Mouse (Mus musculus) heart, adult 11 months (tissue): ENCODE measurements around the gene Ttn.

Source experiments
- DNase-seq: peaks from one replicate; pipeline ENCODE4 v3.0.0; 2022

Ttn gene

GRCm38 (mm10) chr2:76961420-76962044 is 20.8 kb downstream of the Ttn start:
- DNase-seq = peak; percentile 51

DNA sequence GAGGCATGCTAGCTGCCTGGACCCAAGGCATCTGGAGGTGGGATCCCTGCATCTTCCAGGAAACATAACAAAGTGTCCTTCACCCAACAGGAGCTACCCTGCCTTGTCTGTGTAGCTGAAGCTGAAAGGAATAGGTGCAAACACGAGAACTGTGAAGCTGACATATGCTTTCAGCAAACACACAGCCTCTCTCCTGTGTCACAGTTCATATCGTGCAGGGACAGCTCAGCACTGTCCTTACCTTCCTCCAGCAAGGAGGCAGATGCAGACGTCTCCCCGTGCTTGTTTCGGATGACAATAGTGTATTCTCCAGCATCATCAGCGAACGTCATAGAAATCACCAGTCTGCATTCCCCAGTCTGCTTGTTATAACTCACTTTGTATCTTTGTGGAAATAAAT is 32.6 kb downstream of the Ttn start:
- peak; percentile 69 for DNase-seq

- no peak for DNase-seq
Observed at GRCm38 (mm10) chr2:76938515-76938914, 43.8 kb downstream of the Ttn start.

GRCm38 (mm10) chr2:76929718-76930117 is 52.6 kb downstream of the Ttn start:
- no peak for DNase-seq

DNA sequence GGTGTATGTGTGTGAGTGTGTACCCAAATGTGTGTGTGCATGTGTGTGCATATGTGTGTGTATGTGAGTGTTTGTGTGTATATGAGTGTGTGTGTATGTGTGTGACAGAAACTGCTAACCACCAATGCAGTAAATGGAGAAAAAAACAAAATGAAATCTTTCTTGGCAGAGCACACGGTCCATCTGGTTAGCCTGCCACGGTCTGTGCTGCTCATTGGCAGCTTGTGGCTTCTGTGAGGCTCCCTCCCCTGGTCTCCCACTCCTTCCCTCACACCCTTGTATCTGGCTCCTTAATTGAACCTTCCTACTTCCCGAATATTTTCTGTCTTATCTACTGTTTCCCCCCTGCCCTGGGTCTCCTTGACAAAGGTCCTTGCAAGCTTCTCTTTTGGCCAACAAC is 53.5 kb downstream of the Ttn start:
- no peak for DNase-seq

DNA sequence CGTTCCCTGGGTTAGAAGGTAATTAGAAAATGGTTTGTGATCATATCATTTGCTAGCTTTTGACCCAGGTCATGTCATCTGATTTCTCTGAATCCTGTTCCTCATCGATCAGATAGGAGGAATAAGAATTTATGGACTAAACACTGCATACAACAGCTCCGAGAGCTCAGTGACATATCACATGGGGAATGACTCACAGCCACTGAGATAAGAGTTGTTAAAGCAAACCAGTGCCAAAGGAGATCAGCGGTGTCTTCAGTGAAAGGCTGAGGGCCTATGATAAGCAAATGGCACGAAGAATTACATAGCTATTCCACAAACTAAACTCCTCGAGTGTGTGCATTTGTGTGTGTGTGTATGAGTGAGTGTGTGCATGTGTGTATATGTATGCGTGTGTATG is 54.0 kb downstream of the Ttn start:
- DNase-seq = no peak

DNA sequence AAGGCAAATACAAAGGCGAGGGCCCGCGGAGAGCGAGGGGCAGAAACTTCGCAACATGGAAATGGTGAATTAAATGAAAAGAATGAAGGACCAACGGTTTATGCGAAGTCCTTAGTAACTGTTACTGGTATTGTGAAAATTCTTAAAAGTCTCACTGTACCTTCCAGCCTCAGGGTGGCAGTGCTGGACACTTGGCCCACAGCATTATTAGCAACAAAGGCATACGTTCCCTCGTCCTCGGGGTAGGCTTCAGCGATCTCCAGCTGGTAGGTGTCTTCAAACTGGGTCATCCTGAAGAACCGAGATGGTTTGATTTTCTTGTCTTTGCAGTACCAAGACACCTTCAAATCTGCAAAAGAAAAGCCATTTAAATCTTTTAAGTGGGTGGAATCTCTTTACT is 55.4 kb downstream of the Ttn start:
- DNase-seq = no peak

DNA sequence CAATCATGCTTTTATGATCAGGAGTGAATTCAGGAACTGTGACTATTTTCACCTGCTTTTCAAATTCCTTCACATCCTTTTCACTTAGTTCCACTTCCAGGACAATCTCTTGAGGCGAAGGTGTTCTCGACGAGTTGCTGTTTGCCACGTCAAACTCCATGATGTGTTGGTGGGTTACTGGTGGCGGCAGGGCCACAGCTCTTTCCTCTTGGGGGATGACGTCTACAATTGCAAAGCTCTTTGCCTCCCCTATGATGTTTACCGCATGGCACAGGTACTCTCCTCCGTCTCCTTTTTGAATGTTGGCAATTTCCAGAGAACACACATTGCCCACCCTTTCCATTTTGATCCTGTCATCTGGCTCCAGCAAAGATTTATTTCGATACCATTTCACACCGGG is 67.4 kb downstream of the Ttn start:
- peak; percentile 78 for DNase-seq

DNA sequence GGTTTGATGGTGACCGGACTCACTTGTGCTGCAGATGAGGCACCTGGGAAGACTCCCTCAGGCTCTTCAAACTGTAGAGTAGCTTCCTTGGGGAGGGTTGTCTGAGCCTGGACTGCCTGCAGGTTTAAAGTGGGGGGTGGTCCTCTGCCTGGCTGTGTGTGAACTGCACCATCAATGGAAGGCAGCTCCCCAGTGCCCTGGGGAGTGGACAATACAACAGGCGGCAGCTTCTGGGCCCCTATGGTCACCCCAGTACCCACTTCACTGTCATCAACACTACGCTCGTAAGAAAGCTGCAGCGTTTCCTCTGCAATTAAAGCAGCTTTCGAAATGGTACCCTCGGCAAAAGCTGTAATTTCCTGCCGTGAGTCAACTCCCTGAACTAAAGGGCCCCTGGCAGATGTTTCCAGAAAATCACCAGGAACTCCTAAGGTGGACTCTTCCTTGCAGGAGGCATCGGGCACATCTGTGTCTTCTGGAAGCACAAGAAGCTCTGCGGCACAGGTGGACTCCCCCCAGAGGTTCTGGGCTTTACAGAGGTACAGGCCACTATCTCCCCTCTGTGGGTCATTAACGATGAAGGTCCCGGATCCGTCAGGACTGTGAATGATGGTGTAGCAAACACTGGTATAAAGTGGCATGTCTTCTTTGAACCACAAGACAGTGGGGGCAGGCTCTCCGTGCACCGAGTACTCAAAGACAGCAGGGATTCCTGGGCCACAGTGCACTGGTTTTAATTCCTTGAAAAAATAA is 73.5 kb downstream of the Ttn start:
- DNase-seq = peak; percentile 82

DNA sequence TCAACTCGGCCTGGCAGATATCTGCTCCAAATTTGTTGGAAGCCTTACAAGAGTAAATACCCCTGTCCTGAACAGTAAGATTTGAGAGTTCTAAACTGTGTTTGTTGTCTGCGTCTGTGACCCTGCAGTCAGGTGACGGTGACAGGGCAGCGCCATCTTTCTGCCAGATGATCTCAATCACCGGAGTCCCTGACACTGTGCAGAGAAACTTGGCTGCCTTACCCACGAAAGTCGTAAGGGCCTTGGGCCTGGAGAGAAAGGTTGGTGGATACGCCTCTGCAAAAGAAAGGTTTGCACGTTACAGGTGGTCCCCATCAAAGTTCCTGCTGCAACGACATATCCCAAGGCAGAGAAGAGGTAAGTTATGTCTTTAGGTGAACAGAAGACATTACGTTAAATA is 79.0 kb downstream of the Ttn start:
- peak; percentile 91 for DNase-seq

GRCm38 (mm10) chr2:76901476-76902086 is 80.8 kb downstream of the Ttn start:
- peak; percentile 86 for DNase-seq

DNA sequence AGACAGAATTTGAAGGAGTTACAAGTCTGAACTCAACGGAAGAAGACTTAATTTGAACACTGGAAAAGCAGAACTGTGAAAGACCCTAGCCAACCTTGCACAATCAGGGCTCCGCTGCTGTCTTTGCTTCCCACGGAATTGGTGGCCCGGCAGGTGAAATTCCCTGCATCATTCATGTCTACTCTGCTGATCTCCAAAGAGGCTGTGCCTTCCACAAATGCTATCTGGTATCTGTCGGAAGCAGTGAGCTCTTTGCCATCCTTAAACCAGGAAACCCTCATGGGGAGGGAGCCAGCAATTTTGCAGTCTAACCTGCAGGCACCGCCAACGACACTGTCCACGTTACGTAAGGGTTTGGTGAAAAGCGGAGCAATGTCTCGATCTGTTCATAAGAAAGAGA is 82.5 kb downstream of the Ttn start:
- peak; percentile 87 for DNase-seq

GRCm38 (mm10) chr2:76896990-76897389 is 85.4 kb downstream of the Ttn start:
- peak; percentile 82 for DNase-seq

DNA sequence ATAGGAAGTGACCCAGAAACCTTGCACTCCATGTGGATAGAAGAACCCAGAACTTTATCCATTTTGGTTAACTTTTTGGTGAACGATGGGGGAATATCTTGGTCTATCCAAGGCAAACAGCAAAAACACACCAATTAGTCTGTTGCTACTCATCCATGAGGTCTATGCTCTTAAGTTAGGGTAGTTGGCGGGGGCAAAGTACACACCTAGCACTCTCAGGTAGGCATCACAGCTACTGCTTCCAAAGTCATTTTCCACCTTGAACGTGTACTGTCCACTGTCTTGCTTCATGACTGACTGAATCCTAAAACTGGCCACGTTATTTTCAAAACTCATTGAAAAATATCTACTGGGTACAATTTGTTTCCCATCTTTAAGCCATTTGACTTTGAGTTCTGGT is 87.0 kb downstream of the Ttn start:
- DNase-seq = peak; percentile 69

DNA sequence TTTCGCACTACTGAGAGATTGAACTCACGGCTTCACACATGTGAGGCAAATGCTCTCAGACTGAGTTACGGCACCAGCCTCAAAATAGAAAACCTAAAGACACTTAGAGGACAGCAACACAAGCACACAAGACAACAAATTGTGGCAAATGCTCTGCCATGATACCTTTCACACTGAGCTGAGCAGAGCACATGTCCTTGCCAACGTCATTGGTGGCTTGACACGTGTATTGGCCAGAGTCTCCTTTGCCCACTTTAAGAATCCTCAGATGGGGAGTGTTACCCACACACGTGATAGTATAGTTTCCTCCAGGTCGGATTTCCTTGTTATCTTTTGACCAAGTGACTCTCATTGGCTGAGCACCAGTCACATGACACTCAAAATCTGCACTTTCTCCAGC is 93.6 kb downstream of the Ttn start:
- DNase-seq = peak; percentile 75

- peak; percentile 89 for DNase-seq
Observed at GRCm38 (mm10) chr2:76885855-76886254, 96.5 kb downstream of the Ttn start.

DNA sequence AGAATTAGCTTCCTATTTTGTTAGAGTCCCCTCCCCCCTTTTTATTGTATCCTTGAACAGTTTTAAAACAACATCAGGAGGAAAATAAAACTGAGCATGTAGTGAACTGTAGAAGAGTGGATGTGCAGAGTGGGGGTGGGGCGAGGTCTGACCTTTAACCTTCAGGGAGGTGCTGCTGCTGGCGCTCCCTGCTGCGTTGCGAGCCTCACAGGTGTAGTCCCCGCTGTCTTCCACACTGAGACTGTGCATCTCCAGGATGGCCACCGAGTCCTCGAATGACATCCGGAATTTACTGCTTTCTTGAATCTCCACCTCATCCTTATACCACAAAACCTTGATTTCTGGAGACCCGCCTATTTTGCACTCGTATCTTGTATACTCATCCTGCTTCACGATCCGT is 100.9 kb downstream of the Ttn start:
- DNase-seq = peak; percentile 68

- peak; percentile 84 for DNase-seq
Observed at GRCm38 (mm10) chr2:76875587-76875986, 106.8 kb downstream of the Ttn start.

DNA sequence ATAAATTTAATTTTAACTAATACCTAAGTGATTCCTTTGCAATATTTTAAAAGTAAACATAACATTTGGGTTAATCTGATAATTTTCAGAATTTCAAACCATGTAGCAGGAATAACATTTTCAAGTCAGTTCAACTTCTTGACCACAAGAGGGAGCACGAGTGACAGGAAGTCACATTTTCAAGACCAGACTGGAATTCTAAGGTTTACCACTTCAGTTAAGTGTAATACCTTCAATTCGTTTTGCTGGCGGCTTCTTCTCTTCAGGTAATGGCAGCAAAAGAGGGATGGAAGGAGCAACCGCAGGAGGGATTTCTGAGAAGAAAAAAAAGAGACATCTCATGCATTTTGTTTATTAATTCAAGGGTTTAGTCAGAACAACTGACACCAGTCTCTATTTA is 115.4 kb downstream of the Ttn start:
- DNase-seq = no peak

DNA sequence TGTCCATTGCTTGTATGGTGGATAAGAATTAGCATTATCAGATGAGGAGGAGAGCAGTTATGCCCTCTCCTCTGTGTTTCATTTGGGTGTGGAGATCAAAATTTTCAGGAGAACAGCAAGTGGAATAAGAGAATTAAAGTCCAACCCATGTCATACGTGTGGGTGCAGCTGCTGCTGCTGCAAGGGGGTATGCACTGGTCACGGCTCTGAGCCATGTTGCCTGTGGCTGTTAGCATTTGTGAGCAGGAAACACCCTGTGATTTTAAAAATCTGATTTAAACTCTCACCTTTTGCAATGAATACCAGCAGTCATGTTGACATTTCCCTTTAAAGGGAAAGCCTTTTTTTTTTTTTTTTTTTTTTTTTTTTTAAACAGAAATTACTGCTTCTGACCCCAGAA is 116.8 kb downstream of the Ttn start:
- DNase-seq = peak; percentile 66

- no peak for DNase-seq
Observed at GRCm38 (mm10) chr2:76861327-76861726, 121.0 kb downstream of the Ttn start.

DNA sequence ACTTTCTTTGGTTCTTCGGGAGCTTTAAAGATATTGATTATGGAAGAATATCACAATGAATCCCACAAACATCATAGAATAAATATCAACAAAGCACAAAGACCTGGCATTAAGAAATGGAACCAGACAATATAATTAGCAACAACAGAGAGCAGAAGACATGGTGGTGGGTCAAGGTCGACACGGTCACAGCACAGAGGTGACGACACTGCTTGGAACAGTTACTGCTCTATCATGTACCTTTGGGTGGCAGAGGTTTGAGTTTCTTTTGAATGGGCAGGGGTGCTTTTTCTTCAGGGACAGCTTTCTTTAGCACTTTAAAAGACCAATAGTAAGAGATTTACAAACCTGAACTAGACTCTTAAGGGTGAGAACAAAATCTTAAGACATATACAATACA is 132.3 kb downstream of the Ttn start:
- peak; percentile 83 for DNase-seq

DNA sequence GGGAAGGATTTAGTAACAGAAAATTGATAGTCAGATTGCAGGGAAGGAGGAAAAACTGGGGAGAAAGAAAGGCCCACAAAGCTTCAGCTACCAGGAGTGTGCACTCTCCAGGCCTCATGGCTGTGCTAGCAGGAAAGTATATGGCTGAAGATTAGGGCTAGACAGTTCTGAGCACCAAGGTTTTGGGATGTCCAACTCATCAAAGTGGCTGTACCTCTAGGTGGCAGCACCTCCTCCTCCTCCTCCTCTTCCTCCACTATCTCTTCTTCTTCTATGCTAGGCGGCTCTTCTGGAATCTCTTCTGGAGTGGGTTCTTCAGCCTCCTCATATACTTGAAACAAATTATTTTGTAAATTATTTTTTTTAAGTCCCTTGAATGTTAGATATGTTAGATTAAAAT is 139.2 kb downstream of the Ttn start:
- DNase-seq = peak; percentile 54

- DNase-seq = no peak
Observed at GRCm38 (mm10) chr2:76820472-76820871, 161.9 kb downstream of the Ttn start.
